Mouse (Mus musculus): ENCODE measurements around the gene Klk12.

DNA sequence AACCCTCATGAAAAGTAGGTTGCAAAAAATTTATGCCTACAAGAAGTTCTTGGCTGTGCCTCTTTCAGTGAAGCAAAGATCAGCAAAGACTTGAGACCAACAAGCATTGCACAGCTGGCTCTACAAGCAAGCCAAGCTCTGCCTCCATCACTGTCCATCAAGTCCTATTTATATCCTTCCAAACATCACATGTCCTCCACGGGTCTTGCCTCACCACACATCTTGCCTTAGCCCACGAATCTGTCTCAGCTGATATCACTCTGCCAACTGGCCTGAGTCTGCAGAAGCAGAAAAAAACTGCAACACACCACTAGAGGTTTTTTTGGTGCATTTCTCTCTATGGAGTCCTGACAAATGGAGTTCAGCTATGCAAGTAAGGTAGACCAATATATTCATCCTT lies 15.9 kb upstream of the Klk12 start:
- TF ChIP-seq POLR2A (IDR thresholded peaks at IDR 0.05; ENCODE audit: control insufficient read depth, low read depth, low read length) (no peak), CTCF (IDR thresholded peaks at IDR 0.05; ENCODE audit: control insufficient read depth, insufficient read depth, insufficient replicate concordance, low read depth, low read length) (no peak)

All from testis, adult 2 months (tissue).